Mouse (Mus musculus) embryonic facial prominence, embryonic 14.5 days (tissue): Measurements from ENCODE around the gene Tnfrsf14. TPM values are rescaled to one million over a fixed set of nuclear protein-coding genes. Genes with fewer than 3 reads are reported as not detected.

Experiments used
- ATAC-seq: fragments of 200-750 bp; cut with Nextera tagmentation; 2 replicates; pipeline ENCODE4 v1.8.0; 2017; ENCODE audit warnings: low read depth, moderate number of reproducible peaks, moderate TSS enrichment
- DNase-seq: peaks from one replicate; pipeline ENCODE4 v3.0.0-alpha.2; 2015; ENCODE audit warnings: low spot score
- H3K27ac ChIP-seq: fragments of 300-500 bp; sonication (generic); replicated peaks from 2 replicates; pipeline ENCODE4 v1.5.1; 2014; ENCODE audit warnings: low read depth, mild to moderate bottlenecking, low read length, moderate library complexity
- H3K27me3 ChIP-seq: fragments of 300-500 bp; sonication (generic); replicated peaks from 2 replicates; pipeline ENCODE4 v1.6.1; 2014; ENCODE audit warnings: low read length; ENCODE audit not compliant: control insufficient read depth, insufficient read depth
- H3K36me3 ChIP-seq: fragments of 300-500 bp; sonication (generic); 2 replicates; pipeline ENCODE4 v1.6.1; 2014; ENCODE audit warnings: low read length, mixed read lengths; ENCODE audit not compliant: control insufficient read depth, insufficient read depth
- H3K4me1 ChIP-seq: fragments of 300-500 bp; sonication (generic); 2 replicates; pipeline ENCODE4 v1.6.1; 2014; ENCODE audit warnings: antibody characterized with exemption, low read length; ENCODE audit not compliant: control insufficient read depth, insufficient read depth
- H3K4me2 ChIP-seq: fragments of 300-500 bp; sonication (generic); 2 replicates; pipeline ENCODE4 v1.6.1; 2014; ENCODE audit warnings: low read depth, mild to moderate bottlenecking, low read length, moderate library complexity, mixed read lengths
- H3K4me3 ChIP-seq: fragments of 300-500 bp; sonication (generic); 2 replicates; pipeline ENCODE4 v1.5.1; 2014; ENCODE audit warnings: low read depth, mild to moderate bottlenecking, low read length
- H3K9ac ChIP-seq: fragments of 300-500 bp; sonication (generic); 2 replicates; pipeline ENCODE4 v1.6.1; 2014; ENCODE audit warnings: low read depth, mild to moderate bottlenecking, low read length, moderate library complexity, mixed read lengths
- H3K9me3 ChIP-seq: fragments of 300-500 bp; sonication (generic); 2 replicates; pipeline ENCODE4 v1.6.1; 2016; ENCODE audit warnings: low read length; ENCODE audit not compliant: control insufficient read depth
- WGBS: fragments of 180-500 bp; shearing (Covaris S2); extraction: QIAGEN DNeasy Blood & Tissue Kit; methylation state at CpG from one replicate; pipeline ENCODE4 v1.1.7; 2014; 5-methylcytosine and 5-hydroxymethylcytosine counted together
- polyA plus RNA-seq: library from polyadenylated mRNA; unstranded; fragments of >200 nt; fragmentation: Nextera tagmentation; extraction: Ambion mirVana; gene quantifications from 2 replicates; pipeline ENCODE4 v1.2.1, GENCODE M21; 2014

The Tnfrsf14 gene
- polyA plus RNA-seq, 1 experiment from 2014 or later, result 1.3 TPM

GRCm38 (mm10) chr4:154914707-154915106 lies 13.7 kb downstream of the Tnfrsf14 start:
- Histone ChIP-seq H3K9ac (no peak overlapping the region), H3K9me3 (no peaks in the 10 kb centered on the region), H3K27ac (no peak overlapping the region), H3K4me1 (peaks cover 3% of the 10 kb centered on the region; the same call in 1 of the 2 replicates), H3K27me3 (no peaks in the 10 kb centered on the region), H3K4me3 (no peak overlapping the region), H3K4me2 (no peak overlapping the region), H3K36me3 (no peaks in the 10 kb centered on the region)
- ATAC-seq (no peak), DNase-seq (no peak)
- WGBS, result 72% methylated on average over 3 of the region's 3 CpGs

- WGBS, result 89% methylated on average over 4 of the region's 4 CpGs
- Histone ChIP-seq H3K36me3 (no peaks in the 10 kb centered on the region), H3K4me2 (no peak overlapping the region)
These were observed 14.1 kb downstream of the Tnfrsf14 start for GRCm38 (mm10) chr4:154914252-154914651.

DNA sequence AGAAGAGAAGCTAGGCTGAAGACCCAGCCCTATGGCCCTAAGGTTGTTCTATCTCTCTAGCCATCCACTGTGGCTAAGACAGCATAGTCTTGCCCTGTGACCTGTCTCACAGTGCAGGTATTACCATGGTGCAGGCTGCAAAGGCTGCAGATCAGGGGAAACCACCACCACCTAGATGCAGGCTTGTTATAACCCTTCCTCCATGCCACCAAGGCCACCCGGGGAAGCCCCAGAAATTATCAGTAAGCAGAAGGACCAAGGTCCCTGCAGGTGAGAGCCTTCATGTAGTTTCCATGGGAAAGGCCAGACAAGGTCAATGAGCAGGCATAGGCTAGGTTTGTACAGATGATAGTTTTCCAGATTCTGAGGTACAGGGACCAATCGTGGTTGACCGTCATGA lies 14.5 kb downstream of the Tnfrsf14 start:
- H3K4me1 ChIP-seq, result peaks cover 3% of the 10 kb centered on the region; the same call in 1 of the 2 replicates
- no peak for ATAC-seq
- 100% methylated on average over 3 of the region's 3 CpGs for WGBS

More at GRCm38 (mm10) chr4:154914252-154914651, 14.1 kb downstream of the Tnfrsf14 start:
- DNase-seq, result no peak
- Histone ChIP-seq H3K27me3 (no peaks in the 10 kb centered on the region), H3K9ac (no peak overlapping the region), H3K9me3 (no peaks in the 10 kb centered on the region), H3K4me3 (no peak overlapping the region), H3K27ac (no peak overlapping the region), H3K4me1 (peaks cover 3% of the 10 kb centered on the region; the same call in 1 of the 2 replicates)
- no peak for ATAC-seq

DNA sequence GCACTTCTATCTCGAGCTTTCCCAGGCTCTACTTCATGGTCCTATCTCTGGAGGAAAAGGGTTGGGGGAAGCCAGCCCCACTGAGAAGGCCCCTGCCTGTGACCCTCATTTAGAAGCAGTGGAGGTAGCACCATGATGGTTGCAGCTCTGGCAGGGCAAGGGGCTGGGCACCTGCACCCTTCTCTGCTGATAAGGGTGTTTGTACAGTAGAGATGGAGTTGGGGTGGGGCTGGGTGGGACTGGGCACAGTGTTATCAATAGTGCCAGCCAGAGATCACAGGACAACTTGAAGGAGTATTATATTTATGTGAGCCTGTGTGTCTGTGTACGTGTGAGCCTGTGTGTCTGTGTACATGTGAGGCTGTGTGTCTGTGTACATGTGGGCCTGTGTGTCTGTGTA lies 16.7 kb downstream of the Tnfrsf14 start:
- ATAC-seq, result no peak
- Histone ChIP-seq H3K9me3 (no peaks in the 10 kb centered on the region), H3K9ac (no peak overlapping the region), H3K27ac (no peak overlapping the region), H3K36me3 (no peaks in the 10 kb centered on the region), H3K4me2 (no peak overlapping the region), H3K4me3 (no peak overlapping the region), H3K4me1 (peaks cover 3% of the 10 kb centered on the region; the same call in 1 of the 2 replicates), H3K27me3 (no peaks in the 10 kb centered on the region)
- DNase-seq, result no peak
- WGBS, result 75% methylated on average over 2 of the region's 2 CpGs

More for the DNA sequence above, 14.5 kb downstream of the Tnfrsf14 start:
- no peak overlapping the region for H3K4me2 ChIP-seq
- no peaks in the 10 kb centered on the region for H3K36me3 ChIP-seq
- H3K9ac ChIP-seq, result no peak overlapping the region
- no peak overlapping the region for H3K4me3 ChIP-seq
- H3K27ac ChIP-seq, result no peak overlapping the region
- no peak for DNase-seq
- H3K27me3 ChIP-seq, result no peaks in the 10 kb centered on the region
- H3K9me3 ChIP-seq, result no peaks in the 10 kb centered on the region

DNA sequence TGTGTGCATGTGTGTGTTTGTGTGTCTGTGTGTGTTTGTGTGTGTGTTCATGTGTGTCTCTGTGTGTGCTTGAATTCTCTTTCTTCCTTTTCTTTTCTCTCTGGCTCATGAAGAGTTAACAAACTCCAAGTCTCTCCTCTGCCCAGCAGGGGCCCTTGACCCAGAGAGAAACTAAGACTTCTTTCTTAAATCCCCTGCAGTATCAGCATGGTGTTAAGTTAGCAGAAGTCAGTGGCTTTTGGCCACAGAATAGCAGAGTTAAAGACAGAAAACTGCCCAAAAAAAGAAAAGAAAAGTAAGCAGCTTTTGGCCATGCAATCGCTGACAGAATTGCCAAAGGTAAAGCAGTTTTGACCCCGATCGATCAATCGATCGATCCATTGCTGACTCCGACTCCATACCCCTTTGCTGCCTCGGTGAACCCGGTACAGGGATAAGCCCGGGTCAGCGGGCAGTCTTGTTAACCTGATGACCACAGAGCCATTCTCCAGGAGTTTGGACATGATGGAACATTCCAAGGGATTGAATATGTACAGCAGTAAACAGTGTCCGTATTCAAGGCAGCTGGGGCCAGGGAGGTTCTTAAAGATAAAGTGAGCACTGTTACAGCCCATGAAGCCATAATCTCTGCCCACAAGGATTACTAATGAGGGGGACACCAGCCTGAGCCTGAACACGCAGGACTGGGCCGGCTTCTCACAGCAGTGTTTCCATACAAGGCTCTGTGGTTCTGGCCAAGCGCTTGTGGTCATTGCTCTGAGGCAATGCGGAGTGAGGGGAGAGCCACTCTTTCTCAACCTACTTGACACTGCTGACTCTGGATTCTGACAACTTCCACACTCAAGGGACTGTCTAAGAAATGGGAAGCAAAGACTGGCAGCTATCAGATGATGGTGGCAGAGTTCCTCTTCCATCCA lies 17.5 kb downstream of the Tnfrsf14 start:
- DNase-seq (peak; percentile 43), ATAC-seq (no peak; the same call in 1 of the 2 replicates)
- no peak overlapping the region for H3K4me3 ChIP-seq
- peak overlapping the region; percentile 25; the same call in 1 of the 2 replicates for H3K9ac ChIP-seq
- H3K4me1 ChIP-seq, result peaks cover 3% of the 10 kb centered on the region; the same call in 1 of the 2 replicates
- H3K9me3 ChIP-seq, result no peaks in the 10 kb centered on the region
- no peaks in the 10 kb centered on the region for H3K36me3 ChIP-seq
- H3K4me2 ChIP-seq, result no peak overlapping the region
- peak overlapping the region; percentile 22 for H3K27ac ChIP-seq
- 21% methylated on average over 15 of the region's 15 CpGs for WGBS
- H3K27me3 ChIP-seq, result no peaks in the 10 kb centered on the region

DNA sequence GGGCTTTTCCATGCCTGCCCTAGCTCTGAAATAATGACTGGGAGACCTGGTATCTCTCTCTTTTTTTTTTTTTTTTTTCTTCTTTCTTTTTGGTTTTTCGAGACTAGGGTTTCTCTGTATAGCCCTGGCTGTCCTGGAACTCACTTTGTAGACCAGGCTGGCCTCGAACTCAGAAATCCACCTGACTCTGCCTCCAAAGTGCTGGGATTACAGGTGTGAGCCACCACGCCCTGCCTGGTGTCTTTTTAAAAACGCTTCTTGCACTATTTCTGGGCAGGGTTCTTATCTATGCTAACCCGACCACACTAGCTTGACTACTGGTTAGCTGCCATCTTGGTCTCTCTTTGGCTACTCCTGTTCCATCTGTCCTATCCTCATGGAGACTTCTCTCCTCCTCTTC lies 19.9 kb downstream of the Tnfrsf14 start:
- Histone ChIP-seq H3K27me3 (no peaks in the 10 kb centered on the region), H3K9ac (no peak overlapping the region), H3K9me3 (no peaks in the 10 kb centered on the region), H3K36me3 (no peaks in the 10 kb centered on the region), H3K4me1 (peaks cover 5% of the 10 kb centered on the region), H3K4me3 (no peak overlapping the region), H3K4me2 (no peak overlapping the region), H3K27ac (no peak overlapping the region)
- ATAC-seq, result no peak
- WGBS, result 89% methylated on average over 5 of the region's 5 CpGs
- no peak for DNase-seq

DNA sequence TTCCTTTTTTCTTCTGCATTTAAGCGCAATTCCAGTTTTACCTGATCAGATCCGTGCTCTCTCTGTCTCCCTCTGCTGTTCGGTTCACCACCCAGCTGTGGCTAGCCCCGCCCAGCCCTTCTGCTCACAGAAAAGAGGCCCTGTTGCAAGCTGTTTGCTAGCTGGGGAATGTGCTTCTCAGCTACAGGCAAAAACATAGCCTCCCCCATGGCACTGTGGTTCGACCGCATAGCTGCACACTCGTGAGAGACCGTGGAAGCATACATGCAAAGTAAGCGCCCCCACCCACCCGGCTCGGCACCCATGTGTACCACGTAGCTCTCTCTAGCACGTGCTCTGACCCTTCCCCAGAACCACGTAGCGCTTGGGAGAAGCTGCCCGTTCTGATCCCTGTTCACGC lies 20.5 kb downstream of the Tnfrsf14 start:
- H3K27ac ChIP-seq, result 0 out of 2 replicates have a peak overlapping the region, but pooled peaks have one; percentile 18
- H3K9ac ChIP-seq, result no peak overlapping the region
- DNase-seq, result peak; percentile 90
- no peaks in the 10 kb centered on the region for H3K27me3 ChIP-seq
- H3K36me3 ChIP-seq, result no peaks in the 10 kb centered on the region
- 34% methylated on average over 15 of the region's 17 CpGs for WGBS
- no peak overlapping the region for H3K4me3 ChIP-seq
- H3K4me2 ChIP-seq, result peak overlapping the region; percentile 16; the same call in 1 of the 2 replicates
- no peaks in the 10 kb centered on the region for H3K9me3 ChIP-seq
- peaks cover 5% of the 10 kb centered on the region for H3K4me1 ChIP-seq
- ATAC-seq, result peak; percentile 71

GRCm38 (mm10) chr4:154904185-154905071 lies 23.9 kb downstream of the Tnfrsf14 start:
- DNase-seq (peak; percentile 97), ATAC-seq (peak; percentile 97)
- Histone ChIP-seq H3K4me1 (peaks cover 2% of the 10 kb centered on the region; the same call in 1 of the 2 replicates), H3K27ac (0 out of 2 replicates have a peak overlapping the region, but pooled peaks have one; percentile 6), H3K36me3 (no peaks in the 10 kb centered on the region), H3K9me3 (no peaks in the 10 kb centered on the region), H3K4me3 (peak overlapping the region; percentile 48), H3K27me3 (no peaks in the 10 kb centered on the region), H3K4me2 (peak overlapping the region; percentile 80), H3K9ac (peak overlapping the region; percentile 59)
- under 1% methylated on average over 16 of the region's 16 CpGs for WGBS
